Mouse (Mus musculus) heart, embryonic 14.5 days (tissue): Measurements from ENCODE around the gene Pten. TPM values are rescaled to one million over a fixed set of nuclear protein-coding genes. Genes with fewer than 3 reads are reported as not detected.

ENCODE experiments used
- ATAC-seq: fragments of 200-750 bp; cut with Nextera tagmentation; 2 replicates; pipeline ENCODE4 v1.8.0; 2017; ENCODE audit warnings: low read depth, moderate TSS enrichment; ENCODE audit not compliant: insufficient number of reproducible peaks, insufficient read depth, low FRiP score
- H3K27ac ChIP-seq, 2 experiments: fragments of 200-500 bp in 1 of 2; fragments of 300-500 bp in 1 of 2; sonication (generic) in 1 of 2; replicated peaks in 1 of 2; 2 replicates each; pipeline ENCODE4 v1.5.1; 2012 to 2014; ENCODE audit warnings: low read depth in 2 of 2, low read length in 2 of 2, control low read depth in 1 of 2, mild to moderate bottlenecking in 1 of 2, mixed read lengths in 1 of 2; ENCODE audit not compliant: control insufficient read depth in 1 of 2, insufficient read depth in 1 of 2
- H3K27me3 ChIP-seq: fragments of 300-500 bp; sonication (generic); 2 replicates; pipeline ENCODE4 v1.6.1; 2014; ENCODE audit warnings: mild to moderate bottlenecking, low read length, control low read depth; ENCODE audit not compliant: control insufficient read depth, insufficient read depth
- H3K36me3 ChIP-seq: fragments of 300-500 bp; sonication (generic); 2 replicates; pipeline ENCODE4 v1.6.1; 2014; ENCODE audit warnings: mild to moderate bottlenecking, control low read depth, low read length, mixed read lengths; ENCODE audit not compliant: control insufficient read depth, insufficient read depth
- H3K4me1 ChIP-seq, 2 experiments: fragments of 200-500 bp in 1 of 2; fragments of 300-500 bp in 1 of 2; sonication (generic) in 1 of 2; 2 replicates each; pipeline ENCODE4 v1.6.1; 2012 to 2014; ENCODE audit warnings: low read length in 2 of 2, control low read depth in 1 of 2, mixed read lengths in 1 of 2; ENCODE audit not compliant: control insufficient read depth in 2 of 2, insufficient read depth in 2 of 2
- H3K4me2 ChIP-seq: fragments of 300-500 bp; sonication (generic); 2 replicates; pipeline ENCODE4 v1.6.1; 2014; ENCODE audit warnings: mild to moderate bottlenecking, low read length
- H3K4me3 ChIP-seq, 2 experiments: fragments of 200-500 bp in 1 of 2; fragments of 300-500 bp in 1 of 2; sonication (generic) in 1 of 2; 2 replicates each; pipeline ENCODE4 v1.5.1; 2012 to 2014; ENCODE audit warnings: low read length in 2 of 2, mild to moderate bottlenecking in 2 of 2, control low read depth in 1 of 2, low read depth in 1 of 2, moderate library complexity in 1 of 2; ENCODE audit not compliant: control insufficient read depth in 1 of 2, insufficient read depth in 1 of 2
- H3K9ac ChIP-seq: fragments of 300-500 bp; sonication (generic); 2 replicates; pipeline ENCODE4 v1.6.1; 2014; ENCODE audit warnings: mild to moderate bottlenecking, low read length
- H3K9me3 ChIP-seq: fragments of 300-500 bp; sonication (generic); 2 replicates; pipeline ENCODE4 v1.6.1; 2016; ENCODE audit warnings: low read length, control low read depth; ENCODE audit not compliant: control insufficient read depth
- WGBS: fragments of 180-500 bp; shearing (Covaris S2); extraction: QIAGEN DNeasy Blood & Tissue Kit; methylation state at CpG from one replicate; pipeline ENCODE4 v1.1.7; 2014; 5-methylcytosine and 5-hydroxymethylcytosine counted together
- polyA plus RNA-seq: library from polyadenylated mRNA; unstranded; fragments of >200 nt; fragmentation: Nextera tagmentation; extraction: Ambion mirVana; gene quantifications from 2 replicates; pipeline ENCODE4 v1.2.1, GENCODE M21; 2014

The Pten gene
- polyA plus RNA-seq: 7.7 and 10.8 TPM in 2 replicates

GRCm38 (mm10) chr19:32756900-32757725, at the start of gene Pten:
Pten (plus strand) TSS chr19:32757497.
- peak within 1 kb of the TSS; percentile 78 to 98 for H3K4me3 ChIP-seq
- peak within 1 kb of the TSS; percentile 91 for H3K4me2 ChIP-seq
- under 1% methylated on average over 55 of the region's 77 CpGs for WGBS
- ATAC-seq: peak; percentile 94
- H3K27me3 ChIP-seq: peaks cover 4% of the 10 kb centered on the region; the same call in 1 of the 2 replicates
- H3K36me3 ChIP-seq: no peaks in the 10 kb centered on the region
- no peaks in the 10 kb centered on the region for H3K9me3 ChIP-seq
- peak within 1 kb of the TSS; percentile 99 for H3K27ac ChIP-seq
- peak within 1 kb of the TSS; percentile 98 for H3K9ac ChIP-seq
- peaks cover 4 to 9% of the 10 kb centered on the region in 2 experiments for H3K4me1 ChIP-seq

GRCm38 (mm10) chr19:32708996-32709395, 48.3 kb upstream of the Pten start:
- H3K4me3 ChIP-seq: no peak overlapping the region
- peaks cover 0 to 8% of the 10 kb centered on the region in 2 experiments; a peak in 2 of 4 replicates for H3K4me1 ChIP-seq
- H3K4me2 ChIP-seq: no peak overlapping the region
- H3K27ac ChIP-seq: no peak overlapping the region
- no peak for ATAC-seq
- no peak overlapping the region for H3K9ac ChIP-seq
- WGBS: 80% methylated on average over 5 of the region's 5 CpGs
- H3K9me3 ChIP-seq: no peaks in the 10 kb centered on the region
- no peaks in the 10 kb centered on the region for H3K27me3 ChIP-seq
- peaks cover 32% of the 10 kb centered on the region for H3K36me3 ChIP-seq

DNA sequence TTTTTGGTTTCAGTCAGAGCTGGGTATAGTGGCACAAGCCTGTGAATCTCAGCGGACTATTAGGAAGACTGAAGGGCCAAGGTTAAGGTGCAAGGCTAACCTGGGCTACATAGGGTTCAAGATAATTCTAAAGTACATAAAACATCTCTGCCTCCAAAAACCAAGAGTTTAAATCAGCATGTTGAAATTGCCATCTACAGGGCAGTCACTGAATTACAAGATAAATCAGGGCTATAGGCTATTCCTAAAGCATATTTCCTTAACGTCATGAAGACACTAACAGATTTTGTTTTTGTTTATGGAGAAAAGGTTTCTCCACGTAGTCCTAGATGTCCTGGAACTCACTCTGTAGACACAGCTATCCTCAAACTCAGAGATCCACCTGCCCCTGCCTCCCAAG, 47.0 kb upstream of the Pten start:
- Histone ChIP-seq H3K27me3 (no peaks in the 10 kb centered on the region), H3K9ac (no peak overlapping the region), H3K4me1 (peaks cover 0 to 8% of the 10 kb centered on the region in 2 experiments; a peak in 2 of 4 replicates), H3K4me3 (no peak overlapping the region), H3K27ac (no peak overlapping the region), H3K36me3 (peaks cover 22% of the 10 kb centered on the region), H3K4me2 (no peak overlapping the region), H3K9me3 (no peaks in the 10 kb centered on the region)
- no peak for ATAC-seq
- 71% methylated on average over 3 of the region's 3 CpGs for WGBS

GRCm38 (mm10) chr19:32711761-32712541, 45.3 kb upstream of the Pten start:
- Histone ChIP-seq H3K4me1 (peaks cover 0 to 8% of the 10 kb centered on the region in 2 experiments; a peak in 2 of 4 replicates), H3K27ac (peak overlapping the region; percentile 82 to 84), H3K36me3 (0 out of 2 replicates have a peak, but pooled peaks cover 6% of the 10 kb centered on the region), H3K4me3 (peak overlapping the region; percentile 67 to 93), H3K27me3 (no peaks in the 10 kb centered on the region), H3K9me3 (no peaks in the 10 kb centered on the region), H3K9ac (peak overlapping the region; percentile 86), H3K4me2 (peak overlapping the region; percentile 89)
- WGBS: under 1% methylated on average over 61 of the region's 63 CpGs
- peak; percentile 92 for ATAC-seq

GRCm38 (mm10) chr19:32712588-32713042, 44.7 kb upstream of the Pten start:
- Histone ChIP-seq H3K9ac (peak overlapping the region; percentile 86), H3K36me3 (0 out of 2 replicates have a peak, but pooled peaks cover 6% of the 10 kb centered on the region), H3K4me1 (peaks cover 0 to 8% of the 10 kb centered on the region in 2 experiments; a peak in 2 of 4 replicates), H3K9me3 (no peaks in the 10 kb centered on the region), H3K27ac (peak overlapping the region; percentile 52 to 82; a peak in 3 of 4 replicates), H3K27me3 (no peaks in the 10 kb centered on the region), H3K4me3 (peak overlapping the region; percentile 67 to 93), H3K4me2 (peak overlapping the region; percentile 89)
- peak; percentile 75 for ATAC-seq
- WGBS: under 1% methylated on average over 11 of the region's 11 CpGs

DNA sequence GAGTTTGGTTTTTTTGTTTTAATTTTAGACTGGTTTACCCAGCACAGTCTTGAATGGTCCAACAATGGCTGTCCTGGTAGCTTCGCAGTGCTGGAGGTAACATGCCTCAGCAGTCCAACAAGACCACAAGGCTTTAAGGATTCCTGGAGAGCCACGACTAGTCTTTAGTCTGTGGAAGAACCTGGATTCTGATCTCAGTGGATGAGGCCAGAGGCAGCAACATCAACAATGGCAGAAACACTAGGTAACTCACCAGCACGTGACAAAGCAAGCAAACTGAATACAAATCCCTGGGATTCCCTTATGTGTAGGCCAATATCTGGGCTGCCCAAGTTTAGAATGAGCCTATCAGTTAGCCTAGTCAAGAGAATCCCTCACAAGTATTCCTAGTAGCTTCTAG, 43.8 kb upstream of the Pten start:
- WGBS: 75% methylated on average over 3 of the region's 3 CpGs
- no peak for ATAC-seq
- H3K27me3 ChIP-seq: no peaks in the 10 kb centered on the region
- H3K4me1 ChIP-seq: peaks cover 0 to 8% of the 10 kb centered on the region in 2 experiments; a peak in 2 of 4 replicates
- no peak overlapping the region for H3K27ac ChIP-seq
- 0 out of 2 replicates have a peak, but pooled peaks cover 6% of the 10 kb centered on the region for H3K36me3 ChIP-seq
- no peaks in the 10 kb centered on the region for H3K9me3 ChIP-seq
- H3K9ac ChIP-seq: no peak overlapping the region
- H3K4me3 ChIP-seq: no peak overlapping the region
- no peak overlapping the region for H3K4me2 ChIP-seq

- H3K4me1 ChIP-seq: peaks cover 0 to 8% of the 10 kb centered on the region in 2 experiments; a peak in 2 of 4 replicates
- no peak overlapping the region for H3K4me2 ChIP-seq
- no peak overlapping the region for H3K4me3 ChIP-seq
- H3K36me3 ChIP-seq: no peaks in the 10 kb centered on the region
- no peak for ATAC-seq
- no peak overlapping the region for H3K27ac ChIP-seq
- WGBS: 10% methylated on average over 3 of the region's 3 CpGs
- H3K9ac ChIP-seq: no peak overlapping the region
- H3K27me3 ChIP-seq: no peaks in the 10 kb centered on the region
- no peaks in the 10 kb centered on the region for H3K9me3 ChIP-seq
Measured at GRCm38 (mm10) chr19:32715201-32715600, 42.1 kb upstream of the Pten start.
